22 mouse cellular contexts compared by ENCODE assay signal in the genomic region with DNA sequence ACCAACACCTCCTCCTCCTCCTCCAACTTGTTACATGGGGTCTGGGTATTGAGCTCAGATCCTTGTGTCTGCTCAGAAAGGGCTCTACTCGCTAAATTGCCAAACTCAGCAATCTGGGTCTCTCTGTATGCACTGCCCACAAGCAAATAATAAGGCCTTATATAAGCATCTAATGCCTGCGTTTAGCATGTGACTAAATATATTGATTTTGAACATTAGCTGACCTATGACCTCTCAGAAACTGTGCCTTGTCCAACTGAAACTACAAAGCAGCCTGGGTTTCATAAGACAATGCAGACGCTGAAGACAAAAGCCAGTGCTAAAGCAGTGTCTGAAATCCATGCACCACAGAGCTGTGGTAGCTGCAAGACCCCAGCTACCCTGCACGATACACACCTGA.
"Had no signal": no experiment of that assay in that cellular context is flagged by ENCODE, and none has a peak within 500 bp of the region (broad histone marks: within the 10 kb centered on the region; RNA-seq: fewer than 3 reads in every experiment).

No protein-coding gene starts in this region.

- H3K4me2 ChIP-seq: heart, embryonic 11.5 days; hindbrain, embryonic 12.5 days; hindbrain, embryonic 14.5 days; kidney, embryonic 15.5 days; limb, embryonic 13.5 days; limb, embryonic 15.5 days; liver, embryonic 13.5 days had no signal

- H3K27me3 ChIP-seq: hindbrain, embryonic 12.5 days; kidney, embryonic 15.5 days; limb, embryonic 13.5 days; limb, embryonic 15.5 days had no signal

- H3K27ac ChIP-seq: hindbrain, embryonic 10.5 days; hindbrain, embryonic 12.5 days; hindbrain, embryonic 14.5 days; kidney, embryonic 15.5 days; kidney, postnatal 0 days; limb, embryonic 13.5 days; limb, embryonic 15.5 days; liver, embryonic 13.5 days had no signal

- H3K4me1 ChIP-seq: hindbrain, embryonic 12.5 days; limb, embryonic 13.5 days; limb, embryonic 15.5 days had no signal

- ATAC-seq: hindbrain, embryonic 16.5 days had no signal

- H3K9me3 ChIP-seq: hindbrain, embryonic 10.5 days; hindbrain, embryonic 12.5 days; kidney, embryonic 15.5 days; limb, embryonic 13.5 days; limb, embryonic 15.5 days; liver, embryonic 13.5 days had no signal

- H3K4me3 ChIP-seq: hindbrain, embryonic 10.5 days; hindbrain, embryonic 12.5 days; kidney, embryonic 15.5 days; limb, embryonic 13.5 days; limb, embryonic 15.5 days; liver, embryonic 13.5 days had no signal

- H3K36me3 ChIP-seq: hindbrain, embryonic 10.5 days; hindbrain, embryonic 12.5 days; kidney, embryonic 15.5 days; limb, embryonic 13.5 days; limb, embryonic 15.5 days; liver, embryonic 13.5 days had no signal

- H3K9ac ChIP-seq: hindbrain, embryonic 12.5 days; hindbrain, embryonic 14.5 days; kidney, embryonic 15.5 days; limb, embryonic 13.5 days; limb, embryonic 15.5 days; liver, embryonic 13.5 days had no signal

- DNase-seq: gastrocnemius, postnatal 14 days; heart, adult 18-20 months; heart, postnatal 10 days; heart, postnatal 4 days; kidney, adult 11 months; kidney, adult 2 months; kidney, adult 9 months; kidney, postnatal 14 days; kidney, postnatal 36 days; layer of hippocampus, adult 9-11 months; layer of hippocampus, postnatal 36 days; left cerebral cortex, postnatal 4 days; liver, embryonic 13.5 days had no signal
